Mouse (Mus musculus): ENCODE measurements around the gene Mrpl36. TPM values are rescaled to one million over a fixed set of nuclear protein-coding genes. Genes with fewer than 3 reads are reported as not detected.

The Mrpl36 gene
- total and polyA plus RNA-seq, 2 experiments from 2014 or later, result 40.1 to 55.1 TPM

- Histone ChIP-seq H3K27me3 (ENCODE audit: insufficient read depth, low read length) (no peaks in the 10 kb centered on the region), H3K4me3 (ENCODE audit: low read depth, low read length) (no peak overlapping the region), H3K9me3 (ENCODE audit: low read length) (no peaks in the 10 kb centered on the region), H3K4me2 (ENCODE audit: low read depth, low read length, poor library complexity, severe bottlenecking) (no peak overlapping the region), H3K4me1 (ENCODE audit: insufficient read depth, low read length) (no peaks in the 10 kb centered on the region), H3K27ac (ENCODE audit: low read depth, low read length) (no peak overlapping the region), H3K36me3 (ENCODE audit: insufficient read depth, low read length) (no peaks in the 10 kb centered on the region), H3K9ac (replicated peaks; ENCODE audit: low read length, poor library complexity, severe bottlenecking) (no peak overlapping the region)
- WGBS, result 82% methylated on average over 9 of the region's 9 CpGs
- no peak for TF ChIP-seq CTCF (IDR thresholded peaks at IDR 0.05)
- no peak for ATAC-seq (ENCODE audit: low FRiP score)
- no peak for DNase-seq (ENCODE audit: low spot score)
Observed at GRCm38 (mm10) chr13:73377637-73378036, 49.3 kb downstream of the Mrpl36 start.

Other genes starting within 250 kb of the Mrpl36 start
- gene Irx4, start 68.0 kb upstream of the Mrpl36 start, total RNA-seq (2014; rRNA removed), result 2.8 and 2.9 TPM in 2 replicates
- 0.63 and 1.0 TPM in 2 replicates for gene Irx4, start 68.0 kb upstream of the Mrpl36 start, polyA plus RNA-seq (2015; fragmentation: Nextera tagmentation; extraction: Ambion mirVana)
- 111 and 132 TPM in 2 replicates for gene Ndufs6, start within 50 bp of the Mrpl36 start, total RNA-seq (2014; rRNA removed)
- gene Ndufs6, start within 50 bp of the Mrpl36 start, polyA plus RNA-seq (2015; fragmentation: Nextera tagmentation; extraction: Ambion mirVana), result 477 and 509 TPM in 2 replicates
- 168 and 225 TPM in 2 replicates for gene Lpcat1, start 138.7 kb downstream of the Mrpl36 start, total RNA-seq (2014; rRNA removed)
- gene Lpcat1, start 138.7 kb downstream of the Mrpl36 start, polyA plus RNA-seq (2015; fragmentation: Nextera tagmentation; extraction: Ambion mirVana), result 83.4 and 86.2 TPM in 2 replicates
- 24.6 and 25.0 TPM in 2 replicates for gene Slc6a3, start 208.2 kb downstream of the Mrpl36 start, total RNA-seq (2014; rRNA removed)
- 14.3 and 24.3 TPM in 2 replicates for gene Slc6a3, start 208.2 kb downstream of the Mrpl36 start, polyA plus RNA-seq (2015; fragmentation: Nextera tagmentation; extraction: Ambion mirVana)